ENCODE assay signal across 8 mouse cellular contexts in the genomic region with DNA sequence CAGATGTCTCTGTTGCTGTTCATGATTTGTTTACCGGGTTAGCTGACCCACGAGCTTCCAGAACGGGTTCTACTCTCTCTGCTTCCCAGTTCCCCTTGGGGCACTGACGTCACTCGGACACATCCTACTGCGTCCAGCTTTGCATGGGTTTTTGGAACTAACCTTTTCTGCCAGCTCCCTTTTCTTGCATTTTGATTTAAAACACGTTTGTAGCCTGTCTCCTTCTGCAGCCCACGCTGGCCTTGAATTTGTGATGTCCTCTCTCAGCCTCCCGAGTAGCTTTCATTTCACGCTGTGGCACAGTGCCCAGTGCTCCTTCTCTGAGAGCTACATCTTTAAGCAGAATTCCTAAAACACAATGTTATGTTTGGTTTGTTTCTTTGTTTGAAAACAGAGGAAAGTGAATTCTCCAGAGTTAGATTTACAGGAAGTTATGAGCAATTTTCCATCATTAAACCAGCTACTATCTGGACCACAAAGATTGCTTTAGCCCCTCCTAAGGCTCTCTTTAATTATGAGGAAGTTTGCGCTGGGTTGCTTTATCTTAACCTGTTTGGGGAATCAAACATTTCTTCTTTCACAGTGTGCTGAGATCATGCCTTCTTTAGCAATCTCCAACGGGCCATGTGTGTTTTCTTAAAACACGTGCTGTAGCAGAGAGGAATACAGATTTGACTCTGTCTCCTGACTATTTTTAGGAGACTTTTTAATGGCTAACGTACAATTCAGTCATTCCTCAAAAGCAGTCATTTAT. TPM values are rescaled to one million over a fixed set of nuclear protein-coding genes. Genes with fewer than 3 reads are reported as not detected.
DNase-seq lines count a peak whose midpoint lies in the region.

No protein-coding gene starts in this region.

- peak; percentile 33 to 40 for DNase-seq in kidney, postnatal 4 days
- DNase-seq in kidney, adult 18-20 months, result no peak
- DNase-seq in adrenal gland, postnatal 36 days, result peak; percentile 55 to 72
- DNase-seq in heart, postnatal 4 days, result peak; percentile 15
- DNase-seq in right cerebral cortex, postnatal 4 days, result peak; percentile 32
- no peak for DNase-seq in thymus, postnatal 25 days
- DNase-seq in cerebellum, adult 8-10 months, result no peak
- no peak for DNase-seq in thymus, postnatal 0 days (ENCODE audit: low spot score)

RNA-seq across cellular contexts. Expression of a gene that starts 33.8 kb away (rescaled TPM):
- under 1 TPM; 0.10 to 0.30 TPM for total RNA-seq in adrenal gland, postnatal 36 days (2021)
- total RNA-seq in heart, postnatal 4 days (2021), result not detected
- not detected in 2 replicates for polyA plus RNA-seq in thymus, postnatal 0 days (2015; fragmentation: Nextera tagmentation; extraction: Ambion mirVana)

Comparison
In these comparisons a context has a peak if more than half of its experiments do, and no peak if none do; other contexts are left out.
1. DNase-seq: peak in kidney, postnatal 4 days (2 of 2), adrenal gland, postnatal 36 days (2 of 2), heart, postnatal 4 days (single experiment) and right cerebral cortex, postnatal 4 days (single experiment); none in kidney, adult 18-20 months (single experiment), thymus, postnatal 25 days (single experiment), cerebellum, adult 8-10 months (single experiment) and thymus, postnatal 0 days (single experiment).